Mouse (Mus musculus): ENCODE measurements around the gene Slc7a6.
A peak's percentile ranks its signal among the peaks of the same experiment; 100 is the strongest.

DNA sequence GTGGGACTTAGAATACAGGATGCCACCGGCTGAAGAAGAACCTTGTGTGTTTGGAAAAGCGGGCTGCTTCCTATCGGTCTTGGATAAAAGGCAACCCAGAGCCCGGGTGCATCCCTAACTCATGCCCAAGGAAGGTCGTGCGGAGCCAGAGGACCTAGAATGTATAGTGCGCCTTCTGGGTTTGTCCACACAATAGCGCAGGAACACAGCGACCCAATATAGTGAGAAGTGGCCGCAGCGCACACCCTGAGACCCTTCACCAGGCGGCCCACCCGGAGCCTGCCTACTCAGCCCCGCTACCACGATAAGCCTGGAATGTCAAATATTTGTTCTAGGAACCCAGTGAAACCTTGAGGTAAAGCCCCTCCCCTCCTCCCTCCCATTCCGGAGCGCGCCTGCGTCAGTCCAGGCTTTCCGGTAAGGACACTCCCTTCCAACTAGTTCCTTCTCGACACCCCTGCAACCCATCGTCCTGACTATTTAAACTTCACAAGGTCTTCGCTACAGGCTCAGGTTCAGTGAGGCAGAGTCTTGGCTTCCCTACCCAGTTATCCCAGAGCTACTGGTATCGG, 30.7 kb upstream of the Slc7a6 start:
- TF ChIP-seq CTCF (IDR thresholded peaks at IDR 0.05; ENCODE audit: control insufficient read depth, insufficient read depth, insufficient replicate concordance, low read depth, low read length) (no peak), POLR2A (IDR thresholded peaks at IDR 0.05; ENCODE audit: control insufficient read depth, low read depth, low read length) (peak; percentile 39; the same call in 1 of the 2 replicates)

Measured in testis, adult 2 months (tissue).